ENCODE assay signal across 24 mouse cellular contexts in genomic region chr7:27218586-27218985, GRCm38 (mm10). TPM values are rescaled to one million over a fixed set of nuclear protein-coding genes. Genes with fewer than 3 reads are reported as not detected.
A peak's percentile ranks its signal among the peaks of the same experiment; 100 is the strongest.
DNase-seq lines count a peak whose midpoint lies in the region; ATAC-seq and TF ChIP-seq lines count a peak whose summit lies in the region.
"Had no signal": no experiment of that assay in that cellular context is flagged by ENCODE, and none has a peak within 500 bp of the region (broad histone marks: within the 10 kb centered on the region; RNA-seq: fewer than 3 reads in every experiment).

No protein-coding gene starts in this region.

- no peaks in the 10 kb centered on the region for H3K4me1 ChIP-seq in embryonic fibroblast, embryonic 13.5 days (ENCODE audit: control insufficient read depth, insufficient read depth, low read length)
- H3K4me1 ChIP-seq in liver, embryonic 11.5 days (replicated peaks; ENCODE audit: control insufficient read depth, insufficient read depth, low read length): peaks cover 19% of the 10 kb centered on the region
- H3K4me1 ChIP-seq: embryonic facial prominence, embryonic 13.5 days; lung, embryonic 15.5 days had no signal

- H3K27ac ChIP-seq in embryonic fibroblast, embryonic 13.5 days (ENCODE audit: insufficient read depth, low read length): peak overlapping the region; percentile 70
- no peak overlapping the region for H3K27ac ChIP-seq in liver, embryonic 11.5 days (ENCODE audit: low read depth, low read length)
- H3K27ac ChIP-seq: embryonic facial prominence, embryonic 13.5 days; hindbrain, embryonic 12.5 days; limb, embryonic 12.5 days; liver, embryonic 14.5 days; lung, embryonic 15.5 days; midbrain, embryonic 12.5 days; neural tube, embryonic 12.5 days had no signal

- no peaks in the 10 kb centered on the region for H3K27me3 ChIP-seq in liver, embryonic 11.5 days (replicated peaks; ENCODE audit: control insufficient read depth, insufficient read depth, low read length)
- H3K27me3 ChIP-seq: embryonic facial prominence, embryonic 13.5 days; hindbrain, embryonic 12.5 days; limb, embryonic 12.5 days; lung, embryonic 15.5 days; midbrain, embryonic 12.5 days; neural tube, embryonic 12.5 days had no signal

- no peak overlapping the region for H3K4me2 ChIP-seq in liver, embryonic 11.5 days
- H3K4me2 ChIP-seq: embryonic facial prominence, embryonic 13.5 days; heart, embryonic 11.5 days; hindbrain, embryonic 12.5 days; limb, embryonic 12.5 days; lung, embryonic 15.5 days; midbrain, embryonic 12.5 days; neural tube, embryonic 12.5 days had no signal

- 83% methylated on average over 7 of the region's 7 CpGs for whole genome bisulfite sequencing in liver, embryonic 11.5 days

- DNase-seq in adrenal gland, postnatal 36 days: peak; percentile 30 to 31
- no peak for DNase-seq in adrenal gland, postnatal 25 days
- DNase-seq in NIH3T3 (ENCODE audit: low read depth): peak; percentile 73
- peak; percentile 56 for DNase-seq in cerebellum, adult 8-10 months
- no peak for DNase-seq in left cerebral cortex, postnatal 10 days (ENCODE audit: extremely low spot score in 1 of 2, low spot score in 2 of 2)
- no peak for DNase-seq in liver, embryonic 11.5 days (ENCODE audit: low spot score)
- DNase-seq in thymus, postnatal 10 days (ENCODE audit: low spot score in 2 of 2): no peak
- DNase-seq: heart, postnatal 10 days; kidney, adult 8-10 months; kidney, postnatal 25 days; thymus, postnatal 14 days had no signal

- H3K9ac ChIP-seq in liver, embryonic 11.5 days (ENCODE audit: low read depth, low read length): no peak overlapping the region
- H3K9ac ChIP-seq: embryonic facial prominence, embryonic 13.5 days; hindbrain, embryonic 12.5 days; limb, embryonic 12.5 days; liver, embryonic 14.5 days; lung, embryonic 15.5 days; midbrain, embryonic 12.5 days; neural tube, embryonic 12.5 days had no signal

- TF ChIP-seq CTCF in embryonic fibroblast, embryonic 13.5 days (IDR thresholded peaks at IDR 0.05; ENCODE audit: borderline replicate concordance, insufficient read depth, low read length): no peak

- H3K9me3 ChIP-seq in liver, embryonic 11.5 days (ENCODE audit: control insufficient read depth, low read length): no peaks in the 10 kb centered on the region
- H3K9me3 ChIP-seq: embryonic facial prominence, embryonic 13.5 days; hindbrain, embryonic 12.5 days; limb, embryonic 12.5 days; lung, embryonic 15.5 days; midbrain, embryonic 12.5 days; neural tube, embryonic 12.5 days had no signal

- no peak for ATAC-seq in liver, embryonic 11.5 days (replicated peaks; ENCODE audit: low FRiP score)
- ATAC-seq: activated CD4-positive, CD25-positive, alpha-beta regulatory T cell, adult 4 months had no signal

- TF ChIP-seq POLR2A in embryonic fibroblast, embryonic 13.5 days (IDR thresholded peaks at IDR 0.05; ENCODE audit: low read depth, low read length): no peak

- no peak overlapping the region for H3K4me3 ChIP-seq in embryonic fibroblast, embryonic 13.5 days (ENCODE audit: insufficient read depth, low read length)
- no peak overlapping the region for H3K4me3 ChIP-seq in liver, embryonic 11.5 days (ENCODE audit: low read depth, low read length)
- H3K4me3 ChIP-seq: embryonic facial prominence, embryonic 13.5 days; hindbrain, embryonic 12.5 days; limb, embryonic 12.5 days; lung, embryonic 15.5 days; midbrain, embryonic 12.5 days; neural tube, embryonic 12.5 days had no signal

- intact Hi-C loops in left cerebral cortex, postnatal 10 days (cut with DNase I): no loop called here

- peaks cover 3% of the 10 kb centered on the region; the same call in 1 of the 2 replicates for H3K36me3 ChIP-seq in liver, embryonic 11.5 days (ENCODE audit: control insufficient read depth, insufficient read depth, low read length)

RNA-seq across cellular contexts. Expression of gene Itpkc, which starts 9.9 kb away (rescaled TPM):
- 10 to 100 TPM; 14.0 to 14.6 TPM for total RNA-seq in adrenal gland, postnatal 36 days (2021)
- total RNA-seq in adrenal gland, postnatal 25 days (2021): 15.9 and 18.3 TPM in 2 replicates
- 8.3 and 8.7 TPM in 2 replicates for polyA plus RNA-seq in embryonic fibroblast, embryonic 13.5 days (2011; ENCODE audit: insufficient read length, low read depth, missing spikeins)
- total RNA-seq in left cerebral cortex, postnatal 10 days (2021): 1 to 10 TPM; 7.6 to 8.7 TPM
- polyA plus RNA-seq in liver, embryonic 11.5 days (2014; fragmentation: Nextera tagmentation; extraction: Ambion mirVana): 3.5 and 4.8 TPM in 2 replicates

RNA-seq across cellular contexts. Expression of gene Coq8b, which starts 14.2 kb away (rescaled TPM):
- 10 to 100 TPM; 41.3 to 70.6 TPM for total RNA-seq in adrenal gland, postnatal 36 days (2021)
- total RNA-seq in adrenal gland, postnatal 25 days (2021): 74.4 and 90.3 TPM in 2 replicates
- 19.4 and 21.6 TPM in 2 replicates for polyA plus RNA-seq in embryonic fibroblast, embryonic 13.5 days (2011; ENCODE audit: insufficient read length, low read depth, missing spikeins)
- 10 to 100 TPM; 28.3 TPM for total RNA-seq in left cerebral cortex, postnatal 10 days (2021)
- polyA plus RNA-seq in liver, embryonic 11.5 days (2014; fragmentation: Nextera tagmentation; extraction: Ambion mirVana): 16.6 and 18.7 TPM in 2 replicates

RNA-seq across cellular contexts. Expression of gene Snrpa, which starts 22.5 kb away (rescaled TPM):
- 10 to 100 TPM; 78.6 to 84.2 TPM for total RNA-seq in adrenal gland, postnatal 36 days (2021)
- total RNA-seq in adrenal gland, postnatal 25 days (2021): 108 and 114 TPM in 2 replicates
- polyA plus RNA-seq in embryonic fibroblast, embryonic 13.5 days (2011; ENCODE audit: insufficient read length, low read depth, missing spikeins): 117 and 153 TPM in 2 replicates
- 10 to 100 TPM; 83.9 to 84.3 TPM for total RNA-seq in left cerebral cortex, postnatal 10 days (2021)
- polyA plus RNA-seq in liver, embryonic 11.5 days (2014; fragmentation: Nextera tagmentation; extraction: Ambion mirVana): 282 and 294 TPM in 2 replicates

RNA-seq across cellular contexts. Expression of gene BC024978, which starts 23.0 kb away (rescaled TPM):
- total RNA-seq in adrenal gland, postnatal 36 days (2021): 10 to 100 TPM; 21.0 to 25.0 TPM
- 23.6 and 28.0 TPM in 2 replicates for total RNA-seq in adrenal gland, postnatal 25 days (2021)
- polyA plus RNA-seq in embryonic fibroblast, embryonic 13.5 days (2011; ENCODE audit: insufficient read length, low read depth, missing spikeins): 7.3 and 7.7 TPM in 2 replicates
- 10 to 100 TPM; 19.7 to 21.5 TPM for total RNA-seq in left cerebral cortex, postnatal 10 days (2021)
- 2.5 and 2.8 TPM in 2 replicates for polyA plus RNA-seq in liver, embryonic 11.5 days (2014; fragmentation: Nextera tagmentation; extraction: Ambion mirVana)

RNA-seq across cellular contexts. Expression of gene Mia, which starts 37.6 kb away (rescaled TPM):
- under 1 TPM; 0.50 to 0.56 TPM for total RNA-seq in adrenal gland, postnatal 36 days (2021)
- not detected in 2 replicates for total RNA-seq in adrenal gland, postnatal 25 days (2021)
- polyA plus RNA-seq in embryonic fibroblast, embryonic 13.5 days (2011; ENCODE audit: insufficient read length, low read depth, missing spikeins): not detected in 2 replicates
- total RNA-seq in left cerebral cortex, postnatal 10 days (2021): 1 to 10 TPM; 1.5 to 3.2 TPM
- polyA plus RNA-seq in liver, embryonic 11.5 days (2014; fragmentation: Nextera tagmentation; extraction: Ambion mirVana): 0.73 and 1.3 TPM in 2 replicates
- total RNA-seq: gastrocnemius, adult 18-20 months; gastrocnemius, postnatal 4 days; heart, postnatal 10 days had no signal
- polyA plus RNA-seq: small intestine, adult 2 months had no signal

Comparison
In these comparisons a context has a peak if more than half of its experiments do, and no peak if none do; other contexts are left out.
1. DNase-seq: peak in adrenal gland, postnatal 36 days (2 of 2), NIH3T3 (single experiment) and cerebellum, adult 8-10 months (single experiment); none in adrenal gland, postnatal 25 days (single experiment), left cerebral cortex, postnatal 10 days (0 of 2), liver, embryonic 11.5 days (single experiment) and thymus, postnatal 10 days (0 of 2).